Mouse (Mus musculus) induced T-regulatory cell, adult 2 months (primary cell): Measurements from ENCODE around the gene Nkain2.

Source experiments
- DNase-seq: peaks from one replicate; pipeline ENCODE4 v3.0.0-alpha.2; 2012; ENCODE audit warnings: low read depth

Gene Nkain2

DNA sequence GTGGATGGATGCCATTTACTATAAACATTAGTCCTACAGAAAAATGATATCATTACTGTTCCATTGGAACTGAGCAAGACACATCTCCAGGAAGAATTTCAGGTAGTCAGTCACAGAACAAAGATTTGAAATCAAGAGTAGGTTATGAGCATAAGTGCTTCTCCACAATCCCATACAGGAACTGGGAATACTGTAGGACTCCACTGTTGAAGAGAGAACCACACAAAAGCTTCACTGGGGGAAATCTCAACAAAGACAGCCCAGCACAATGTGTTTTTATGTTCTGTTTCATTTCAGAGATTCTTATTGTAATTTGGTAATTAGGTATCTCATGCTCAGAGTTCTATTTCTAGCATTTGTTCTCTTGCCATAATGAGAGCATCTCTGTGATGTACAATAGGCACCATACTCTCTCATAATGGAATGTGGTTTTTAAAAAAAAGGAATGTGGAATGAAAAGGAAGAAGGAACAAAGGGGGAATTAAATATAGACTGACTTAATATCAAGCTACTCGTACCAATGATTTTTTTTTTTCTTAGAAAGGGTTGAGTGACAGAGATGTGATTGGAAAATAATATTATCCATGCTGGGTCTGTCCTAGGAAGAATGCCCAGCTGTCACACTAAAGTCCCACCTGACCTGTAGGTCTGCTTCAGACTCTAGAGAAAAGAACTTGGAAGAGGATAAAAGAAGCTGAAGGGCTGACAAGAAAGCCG is 313.5 kb downstream of the Nkain2 start:
- no peak for DNase-seq

DNA sequence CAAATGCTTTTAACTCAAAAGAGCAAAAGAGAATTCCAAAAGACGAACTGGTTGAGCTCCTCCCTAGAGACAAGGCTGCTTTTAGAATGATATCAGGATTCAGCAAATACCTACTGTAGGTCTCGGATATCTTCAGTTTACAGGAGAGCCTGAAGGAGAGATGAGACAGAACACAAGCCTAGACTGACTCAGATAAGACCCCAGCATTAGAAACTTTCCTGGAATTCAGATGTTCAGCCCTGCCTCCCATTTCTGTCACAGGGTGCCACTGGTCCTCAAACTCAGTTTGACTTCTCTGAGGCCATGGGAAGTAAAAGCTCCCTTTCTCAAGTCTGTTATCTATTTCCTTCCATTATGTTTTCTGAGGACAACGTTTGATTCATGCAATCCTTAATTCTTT is 332.6 kb downstream of the Nkain2 start:
- no peak for DNase-seq

DNA sequence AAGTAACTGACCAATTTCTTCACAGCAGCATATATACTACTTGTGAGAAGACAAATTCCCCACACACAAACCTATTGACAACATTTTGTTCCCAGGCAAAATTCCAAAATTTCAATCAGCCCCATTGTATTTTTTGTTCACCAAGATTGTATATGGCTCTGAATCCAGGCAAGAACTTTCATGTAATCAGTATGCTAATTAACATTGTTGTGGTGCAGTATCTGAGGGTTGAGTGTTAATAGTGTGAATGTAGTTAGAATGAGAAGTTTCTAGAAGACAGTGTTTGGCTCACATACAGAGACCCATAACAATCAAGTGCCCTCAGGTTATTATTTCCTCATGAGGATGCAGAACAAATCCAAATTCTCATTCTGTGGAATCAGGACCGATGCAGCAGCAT is 354.2 kb downstream of the Nkain2 start:
- DNase-seq, result no peak

- no peak for DNase-seq
These were observed 379.4 kb downstream of the Nkain2 start for GRCm38 (mm10) chr10:32510821-32511220.

DNA sequence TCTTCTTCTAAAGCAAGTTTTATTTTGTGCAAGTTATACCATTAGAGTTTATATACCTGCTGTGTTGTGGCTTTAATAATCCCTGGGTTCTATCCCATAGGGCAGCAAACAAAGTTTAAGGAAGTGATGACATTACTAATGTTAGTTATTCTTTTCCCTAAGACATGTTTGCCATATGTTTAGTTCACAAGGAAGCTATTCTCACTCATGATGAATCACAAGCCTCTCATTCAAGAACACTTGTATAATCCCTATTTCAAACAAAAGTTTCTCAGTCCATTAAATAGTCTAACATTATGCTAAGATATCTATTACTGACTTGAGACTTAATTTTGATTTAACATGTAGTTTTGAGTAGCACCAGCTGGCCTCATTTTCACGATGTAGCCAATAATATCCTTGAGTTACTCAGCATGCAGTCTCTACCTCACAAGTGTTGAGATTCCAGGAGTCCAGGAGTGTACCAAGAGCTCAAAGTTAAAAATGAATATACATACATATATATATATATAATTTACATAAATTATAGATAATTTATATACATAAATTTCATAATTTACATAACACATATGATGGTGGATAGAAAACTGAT is 395.6 kb downstream of the Nkain2 start:
- no peak for DNase-seq

DNA sequence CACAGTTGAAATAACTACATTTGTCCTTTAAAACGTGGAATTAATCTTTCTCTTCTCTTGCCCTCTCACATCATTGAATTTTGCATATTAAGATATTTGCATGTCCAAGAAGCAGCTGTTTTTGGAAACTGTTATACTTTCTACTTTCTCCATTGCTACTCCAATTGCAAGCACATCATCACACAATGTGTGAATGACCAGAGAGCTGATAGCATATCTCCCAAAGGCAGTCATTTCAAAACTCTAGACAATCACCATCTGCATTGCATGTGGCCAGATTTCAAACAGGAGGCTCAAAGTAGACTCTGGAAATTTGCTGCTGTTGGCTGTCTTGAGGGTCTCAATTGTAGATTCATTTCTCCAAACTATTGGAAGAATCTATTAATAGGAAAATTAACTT is 396.7 kb downstream of the Nkain2 start:
- DNase-seq, result no peak

GRCm38 (mm10) chr10:32462726-32463125 is 427.5 kb downstream of the Nkain2 start:
- no peak for DNase-seq

DNA sequence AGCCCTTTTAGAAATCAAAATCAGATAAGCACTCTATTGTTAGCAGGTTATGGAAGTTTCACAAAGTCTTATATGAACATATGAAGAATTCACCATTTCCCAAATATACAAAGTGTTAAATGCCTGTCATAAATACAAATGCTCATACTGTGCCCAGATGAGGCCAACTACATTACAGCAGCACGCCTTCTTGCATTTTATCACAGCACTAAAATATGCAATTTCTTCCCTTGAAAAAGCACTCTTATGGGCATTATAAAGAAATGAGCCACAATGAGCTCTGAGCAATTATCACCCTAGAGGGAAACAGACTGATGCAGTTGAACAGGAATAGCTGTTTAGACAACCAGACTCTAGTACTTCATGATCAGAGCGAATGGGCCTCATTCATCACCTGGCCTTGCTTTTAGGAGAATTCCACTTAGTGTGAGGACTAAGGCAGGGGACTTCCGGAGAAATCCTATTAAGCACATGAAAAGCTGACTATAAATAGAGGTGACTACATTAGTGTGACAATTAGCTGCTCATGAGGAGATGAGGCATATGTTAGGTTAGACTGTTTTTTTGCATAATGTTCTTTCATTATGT is 450.2 kb downstream of the Nkain2 start:
- no peak for DNase-seq

GRCm38 (mm10) chr10:32414228-32414627 is 476.0 kb downstream of the Nkain2 start:
- no peak for DNase-seq

- DNase-seq, result no peak
These were observed 478.9 kb downstream of the Nkain2 start for GRCm38 (mm10) chr10:32411331-32411730.

DNA sequence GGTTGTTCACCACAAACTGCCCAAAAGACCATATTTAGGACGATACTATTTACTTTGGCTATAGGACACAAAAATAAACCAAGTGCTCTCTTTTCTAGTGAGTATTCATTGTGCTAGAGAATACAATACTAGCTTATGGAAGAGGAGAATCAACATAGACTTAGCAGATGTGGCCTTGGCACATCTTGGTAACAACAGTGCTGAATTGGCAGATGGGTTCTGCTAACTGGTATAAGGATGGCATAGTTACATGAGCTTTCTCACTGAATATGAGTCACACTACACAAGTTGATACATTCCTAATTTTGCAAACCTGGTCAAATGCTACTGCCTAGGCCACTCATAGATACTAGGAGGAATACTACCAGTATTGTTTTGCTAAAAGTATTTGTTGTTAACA is 489.3 kb downstream of the Nkain2 start:
- no peak for DNase-seq

DNA sequence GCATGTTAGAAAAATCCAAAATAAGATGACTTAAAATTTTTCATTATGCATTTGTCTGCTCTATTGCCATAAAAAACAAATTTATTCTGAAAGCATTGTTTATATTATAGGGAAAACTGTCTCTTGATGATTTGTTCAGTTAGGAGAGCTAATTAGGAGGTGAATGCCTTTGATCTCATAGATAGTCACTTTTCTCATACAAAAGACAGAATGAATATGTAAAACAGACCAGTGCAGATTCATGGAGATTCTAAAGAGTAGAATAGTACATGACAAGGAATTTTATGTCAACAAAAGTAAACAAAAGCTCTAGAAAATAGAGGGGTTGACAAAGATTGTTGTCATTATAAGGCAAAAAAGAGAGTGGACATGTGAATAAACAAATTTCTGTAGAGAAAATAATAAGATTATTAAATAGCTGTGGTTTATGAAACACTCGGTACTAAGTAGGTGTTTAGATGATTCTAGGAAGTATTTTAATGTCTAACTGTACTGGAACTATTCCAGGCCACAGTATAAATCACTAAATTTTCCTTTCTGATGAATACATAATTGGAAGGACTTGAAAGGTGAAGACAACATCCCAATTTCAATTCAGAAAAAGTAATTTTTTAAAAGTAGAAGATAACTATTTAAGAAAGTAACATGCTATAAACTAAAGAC is 496.3 kb downstream of the Nkain2 start:
- DNase-seq, result no peak

- DNase-seq, result no peak
These were observed 496.9 kb downstream of the Nkain2 start for GRCm38 (mm10) chr10:32393326-32393725.

DNA sequence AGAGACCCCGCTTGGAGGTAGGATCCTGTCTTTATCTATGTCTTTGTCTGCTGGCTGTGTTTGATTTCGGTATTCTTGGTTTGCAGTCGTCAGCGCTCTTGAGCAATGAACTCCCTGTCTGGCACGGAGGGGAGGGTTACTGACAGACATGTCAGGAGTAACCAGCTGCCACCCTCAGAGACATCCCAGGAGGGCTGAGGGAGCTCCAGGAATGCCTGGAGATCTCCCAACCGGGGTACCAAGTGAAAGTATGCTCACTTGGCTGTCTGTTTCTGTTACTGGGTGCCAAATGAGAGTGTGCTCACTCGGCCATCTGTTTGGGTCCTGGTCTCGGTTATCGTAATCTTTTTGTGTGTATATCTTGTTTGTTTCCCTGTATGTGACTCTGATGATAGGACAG is 577.5 kb downstream of the Nkain2 start:
- DNase-seq, result no peak

DNA sequence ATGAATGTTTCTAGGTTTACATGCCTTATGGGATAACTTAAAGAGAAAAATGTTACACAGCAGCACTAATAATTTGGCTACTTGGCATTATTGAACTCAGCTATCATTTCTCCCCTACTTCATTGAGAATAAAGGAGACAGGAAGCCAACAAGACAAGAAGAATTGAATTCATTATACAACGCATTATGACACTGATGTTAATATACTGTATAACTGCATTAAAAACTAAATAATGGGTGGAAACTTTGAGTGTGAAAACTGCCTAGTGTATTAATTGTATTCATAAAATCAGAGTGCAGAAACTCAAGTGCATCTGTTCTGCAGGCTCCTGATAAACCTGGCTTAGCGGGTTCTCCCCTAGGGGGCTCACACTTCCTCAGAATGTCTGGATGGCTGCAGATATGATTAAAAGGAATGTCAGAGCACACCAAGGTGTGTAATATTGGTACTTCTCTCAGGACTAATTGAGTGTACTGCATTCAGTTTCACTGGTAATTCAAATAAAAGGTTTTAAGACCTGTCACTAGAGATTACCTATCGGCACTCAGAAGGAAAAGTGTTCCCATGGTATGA is 589.2 kb downstream of the Nkain2 start:
- DNase-seq, result no peak

GRCm38 (mm10) chr10:32290487-32290886 is 599.8 kb downstream of the Nkain2 start:
- no peak for DNase-seq

DNA sequence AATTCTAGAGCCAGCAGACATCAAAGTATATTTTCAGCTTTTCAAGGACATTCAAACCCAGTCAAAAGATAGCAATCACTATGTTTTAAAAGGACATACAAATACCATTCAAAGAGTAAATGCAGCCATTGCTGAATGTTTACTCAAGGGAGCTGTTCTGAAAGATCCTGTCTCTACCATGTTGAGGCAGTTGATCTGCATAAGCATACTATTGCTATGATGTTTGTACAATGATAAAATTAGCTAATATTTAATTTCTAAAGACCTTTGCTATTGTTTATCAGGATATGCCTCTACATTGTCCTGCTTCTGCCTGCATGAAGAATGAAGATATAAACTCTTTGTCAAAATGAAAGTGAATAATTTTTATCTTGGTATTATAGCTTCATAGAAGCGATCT is 606.6 kb downstream of the Nkain2 start:
- DNase-seq, result no peak

- DNase-seq, result no peak
These were observed 646.9 kb downstream of the Nkain2 start for GRCm38 (mm10) chr10:32243266-32243882.

- no peak for DNase-seq
These were observed 649.1 kb downstream of the Nkain2 start for GRCm38 (mm10) chr10:32241168-32241567.

DNA sequence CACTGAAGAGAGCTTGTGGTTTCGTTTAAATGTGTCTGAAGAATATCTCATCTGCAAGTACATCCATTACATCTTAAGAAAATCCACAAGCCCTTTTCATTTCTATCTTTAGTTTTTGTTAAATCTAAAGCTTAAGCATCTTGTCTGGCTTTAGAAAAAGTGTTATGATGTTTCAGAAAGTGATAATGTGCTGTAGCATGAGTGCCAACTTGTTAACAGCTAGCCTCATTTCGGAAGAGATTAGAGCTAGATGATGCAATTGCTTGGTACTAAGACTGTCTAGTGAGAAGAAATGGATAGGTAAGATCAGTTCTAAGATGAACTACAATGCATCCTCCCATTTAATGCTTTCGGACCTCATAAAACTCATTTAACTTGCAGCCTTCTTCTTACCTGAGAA is 707.3 kb downstream of the Nkain2 start:
- no peak for DNase-seq

- DNase-seq, result no peak
These were observed 798.9 kb downstream of the Nkain2 start for GRCm38 (mm10) chr10:32091354-32091753.

DNA sequence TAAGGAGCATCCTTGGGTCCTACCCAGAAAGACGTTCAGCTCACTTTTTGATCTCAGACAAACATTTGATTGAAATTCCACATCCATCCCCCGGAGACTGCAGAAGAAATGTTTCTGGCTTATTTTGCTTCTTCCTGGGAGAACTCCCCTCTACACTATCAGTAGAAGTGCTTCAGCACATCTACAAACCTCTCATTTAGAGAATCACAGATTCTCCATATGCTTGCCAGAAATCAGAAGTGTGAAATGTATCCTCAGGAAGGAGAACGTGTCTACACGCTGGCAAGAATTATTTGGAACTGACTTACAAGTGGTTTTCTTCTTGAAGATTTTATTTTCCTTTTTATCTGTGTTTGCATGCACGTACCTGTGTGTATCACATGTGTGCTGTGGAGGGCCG is 829.9 kb downstream of the Nkain2 start:
- DNase-seq, result no peak
